Mouse (Mus musculus) heart, postnatal 0 days (tissue): ENCODE results near the gene Fbxo24.

Source experiments
- CTCF ChIP-seq: IDR thresholded peaks from 2 replicates; pipeline ENCODE4 v1.5.1; 2016; ENCODE audit warnings: antibody characterized with exemption, control low read depth, low read depth
- EP300 ChIP-seq: IDR thresholded peaks from 2 replicates; pipeline ENCODE4 v1.6.1; 2016; ENCODE audit warnings: antibody characterized with exemption, low read depth

DNA sequence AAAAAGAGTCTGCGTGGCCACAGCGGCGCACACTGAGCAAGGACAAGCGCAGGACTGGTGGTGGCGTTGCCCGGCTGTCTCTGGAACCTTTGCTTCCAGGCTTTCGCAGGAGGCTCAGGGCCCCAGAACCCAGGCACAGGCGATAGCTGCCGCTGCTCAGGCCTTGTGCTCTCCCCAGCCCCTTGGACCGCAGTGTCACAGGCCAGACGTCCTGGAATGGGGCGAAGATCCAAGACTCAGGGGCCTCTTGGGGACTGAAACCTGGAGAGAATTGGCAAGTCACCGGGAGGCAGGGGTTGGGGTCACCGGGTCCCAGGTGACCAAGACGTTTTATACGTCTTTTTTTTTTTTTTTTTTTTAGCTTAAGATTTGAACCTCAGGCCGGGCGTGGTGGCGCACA lies 15.7 kb upstream of the Fbxo24 start:
- TF ChIP-seq CTCF (no peak), EP300 (no peak)
